Mouse (Mus musculus): ENCODE measurements at regions not wholly inside any gene's neighbourhood (a gene's known extent, or its start where the extent isn't known, plus 50 kb on each side); places are given as distances from the start of the nearest gene placed in this dataset.

DNA sequence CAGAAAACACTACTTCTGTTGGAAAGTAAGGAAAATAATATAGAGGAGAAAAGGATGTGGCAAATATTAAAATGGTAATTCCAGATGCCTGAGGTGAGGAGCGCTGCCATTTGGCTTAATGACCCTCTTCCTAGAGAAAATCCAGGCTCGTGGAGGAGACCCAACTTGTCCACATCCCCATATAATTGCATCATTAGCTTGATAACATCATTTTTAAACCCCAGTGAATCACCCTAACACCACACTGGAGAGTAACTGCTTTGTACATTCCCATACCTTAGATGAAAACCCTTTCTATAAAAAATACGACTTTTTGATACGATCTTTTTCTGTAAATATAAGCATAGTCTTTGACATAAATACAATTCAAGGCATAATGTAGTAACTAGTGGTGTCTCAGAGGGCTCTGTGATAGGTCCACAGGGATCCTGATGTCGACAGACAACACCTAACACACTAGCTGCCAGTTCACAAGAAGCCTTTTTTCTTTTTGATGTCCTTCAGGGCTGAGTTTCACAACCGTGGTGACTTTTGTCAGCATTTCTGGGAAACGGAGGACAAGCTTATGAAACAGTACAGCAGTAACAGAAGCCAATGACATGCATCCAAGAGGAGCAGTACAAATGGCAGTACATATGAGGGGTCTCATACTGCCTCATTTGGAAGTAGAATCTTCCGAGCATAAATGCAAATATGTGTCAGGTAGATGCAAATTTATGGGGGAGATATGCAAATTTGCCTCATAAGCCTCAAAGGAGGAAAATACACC, 174.8 kb upstream of the Rreb1 start:
- peak in 1 of 2 experiments; percentile 55 for DNase-seq (ENCODE audit: low spot score in 2 of 2)

DNA sequence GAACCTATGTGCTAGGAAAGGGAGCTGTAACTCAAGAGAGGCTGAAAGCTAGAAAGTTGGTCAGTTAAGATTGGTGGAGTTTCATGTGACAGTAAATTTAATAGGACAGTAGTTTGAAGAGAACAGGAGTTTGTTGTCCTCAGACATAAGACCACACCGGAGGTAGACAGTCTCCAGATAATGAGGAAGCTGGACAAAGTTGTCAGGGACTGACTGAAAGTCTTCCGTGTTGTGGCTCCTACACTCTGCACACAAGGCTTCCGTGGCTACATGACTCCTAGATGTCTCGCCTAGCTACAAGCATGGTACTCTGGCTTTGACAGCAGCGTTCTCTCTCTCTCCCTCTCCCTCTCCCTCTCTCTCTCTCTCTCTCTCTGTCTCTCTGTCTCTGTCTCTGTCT, 171.9 kb upstream of the Rreb1 start:
- DNase-seq (ENCODE audit: low spot score in 2 of 2) = no peak

DNA sequence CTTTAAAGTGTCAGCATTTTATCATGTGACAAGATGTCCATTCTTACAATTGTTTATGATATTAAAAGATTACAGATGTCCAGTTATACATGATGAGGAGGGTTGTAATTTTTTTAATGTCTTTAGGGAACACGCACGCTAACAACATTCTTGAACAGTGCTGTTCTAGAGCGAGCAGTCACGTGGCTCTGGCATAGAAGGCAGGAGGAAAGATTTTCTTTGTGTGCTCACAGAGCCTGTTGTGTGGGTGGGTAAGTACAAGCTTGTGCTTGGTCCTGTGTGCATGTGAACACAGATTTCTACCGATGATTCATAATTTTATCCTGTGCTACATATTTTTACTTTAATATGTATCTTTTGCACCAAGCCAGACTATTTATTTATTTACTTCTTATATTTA, 169.1 kb upstream of the Rreb1 start:
- DNase-seq (ENCODE audit: low spot score in 2 of 2) = no peak

DNA sequence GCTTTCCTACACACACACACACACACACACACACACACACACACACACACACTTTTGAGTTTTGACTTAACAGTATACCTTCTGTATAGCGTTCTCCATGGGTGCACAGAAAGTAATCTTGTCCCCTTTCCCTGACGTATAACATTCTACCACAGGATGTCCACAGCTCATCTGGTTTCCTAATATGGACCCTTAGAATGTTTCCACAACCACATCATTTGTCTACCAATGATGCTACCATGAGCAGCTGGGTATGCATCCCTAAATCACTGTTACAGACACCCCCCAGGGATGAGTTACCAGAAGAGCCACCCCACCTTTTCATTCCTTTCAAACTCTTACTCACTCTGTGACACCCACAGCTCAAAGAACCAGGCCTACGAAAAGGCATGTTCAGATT, 166.8 kb upstream of the Rreb1 start:
- DNase-seq (ENCODE audit: low spot score in 2 of 2) = no peak

DNA sequence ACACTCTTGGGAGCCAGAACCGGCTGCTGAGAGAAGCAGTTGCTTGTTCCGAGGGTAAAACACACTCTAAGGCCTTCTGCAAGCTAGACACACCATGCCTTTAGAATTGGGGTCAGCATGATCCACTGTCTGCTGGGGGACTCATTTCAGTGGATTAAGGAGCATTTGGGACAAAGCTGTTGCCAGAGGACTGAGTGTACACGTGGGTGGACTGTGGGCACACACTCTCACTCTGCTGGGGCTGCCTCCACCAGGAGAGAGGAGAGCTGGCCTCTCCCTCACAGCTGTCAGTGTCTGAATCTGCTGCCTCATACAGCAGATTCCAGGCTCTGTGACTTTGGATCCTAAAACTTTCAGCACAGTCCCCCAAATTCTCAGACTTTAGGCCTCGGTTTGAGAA, 161.2 kb upstream of the Rreb1 start:
- DNase-seq (ENCODE audit: low spot score in 2 of 2) = no peak

DNA sequence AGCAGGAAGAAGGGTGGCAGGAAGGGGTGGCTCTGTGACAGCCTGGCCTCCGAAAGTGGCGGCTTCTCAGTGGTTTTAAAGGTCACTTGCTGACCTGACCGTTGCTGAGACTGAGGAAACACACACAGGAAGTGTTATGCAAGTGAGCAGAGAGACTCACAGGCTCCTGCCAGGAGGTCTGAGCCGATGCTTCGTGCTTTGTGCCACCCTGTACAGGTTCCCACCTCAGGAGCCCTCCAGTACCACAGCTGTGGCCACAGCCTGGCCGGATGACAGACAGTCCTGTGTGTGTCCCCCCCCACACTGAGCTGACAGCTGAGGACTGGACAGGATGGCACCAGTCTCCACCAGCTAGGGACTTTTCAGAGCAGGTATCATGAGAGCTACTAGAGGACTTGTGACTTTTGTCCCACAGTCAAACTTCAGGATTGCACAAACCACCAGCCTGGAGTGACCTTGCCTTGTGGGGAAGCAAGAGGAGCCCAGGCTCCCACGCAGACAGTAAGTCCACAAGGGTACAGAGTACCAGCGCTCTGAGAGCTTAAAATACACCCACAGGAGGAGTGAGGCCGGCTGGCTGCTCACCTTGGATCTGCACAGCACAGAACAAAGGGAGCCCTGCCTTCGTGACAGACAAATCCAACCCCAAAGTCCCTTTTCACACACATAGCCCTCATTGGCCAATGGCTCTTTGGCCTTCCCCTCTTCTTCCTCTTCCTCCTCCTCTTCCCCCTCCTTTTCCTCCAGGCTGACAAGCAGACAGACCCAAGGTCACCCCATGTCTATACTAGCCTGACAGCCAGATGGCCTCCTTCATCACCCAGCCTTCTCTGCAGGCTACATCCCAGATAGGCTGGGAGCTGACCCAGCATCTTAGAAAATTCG, 158.1 kb upstream of the Rreb1 start:
- peak; percentile 41 to 44 for DNase-seq (ENCODE audit: low spot score in 2 of 2)

DNA sequence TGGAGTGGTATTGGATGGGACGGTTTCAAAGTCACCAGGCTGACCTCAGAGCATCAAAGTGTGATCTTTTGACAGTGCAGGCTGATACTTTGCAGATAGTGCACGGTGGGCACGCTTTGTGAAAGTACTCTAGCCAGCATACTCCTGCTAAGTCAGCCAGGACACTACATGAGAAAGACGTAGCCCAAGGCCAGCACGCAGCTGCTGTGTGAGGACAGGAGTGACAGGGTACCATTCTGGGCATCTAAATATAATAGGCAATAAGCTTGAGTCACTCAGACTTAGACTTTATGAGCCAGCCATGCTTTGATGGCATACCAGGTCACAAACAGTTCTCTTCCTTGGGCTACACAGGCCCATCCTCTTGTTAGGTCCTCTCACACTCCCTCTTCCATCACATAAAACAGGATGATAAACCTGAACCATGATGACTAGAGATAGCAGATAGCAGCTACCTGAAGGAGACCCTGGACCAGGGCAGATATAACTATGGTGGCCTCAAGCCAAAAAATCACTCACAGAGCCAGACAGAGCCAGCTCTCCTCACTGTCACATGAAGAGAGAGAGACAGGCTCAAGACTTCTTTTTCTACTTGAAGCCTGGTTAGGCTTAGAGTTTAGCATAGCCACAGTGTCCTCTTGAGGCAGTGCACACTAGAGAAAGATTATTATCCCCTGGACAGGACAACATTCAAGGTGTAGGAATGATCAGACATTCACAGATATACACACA, 156.7 kb upstream of the Rreb1 start:
- DNase-seq (ENCODE audit: low spot score in 2 of 2) = no peak

DNA sequence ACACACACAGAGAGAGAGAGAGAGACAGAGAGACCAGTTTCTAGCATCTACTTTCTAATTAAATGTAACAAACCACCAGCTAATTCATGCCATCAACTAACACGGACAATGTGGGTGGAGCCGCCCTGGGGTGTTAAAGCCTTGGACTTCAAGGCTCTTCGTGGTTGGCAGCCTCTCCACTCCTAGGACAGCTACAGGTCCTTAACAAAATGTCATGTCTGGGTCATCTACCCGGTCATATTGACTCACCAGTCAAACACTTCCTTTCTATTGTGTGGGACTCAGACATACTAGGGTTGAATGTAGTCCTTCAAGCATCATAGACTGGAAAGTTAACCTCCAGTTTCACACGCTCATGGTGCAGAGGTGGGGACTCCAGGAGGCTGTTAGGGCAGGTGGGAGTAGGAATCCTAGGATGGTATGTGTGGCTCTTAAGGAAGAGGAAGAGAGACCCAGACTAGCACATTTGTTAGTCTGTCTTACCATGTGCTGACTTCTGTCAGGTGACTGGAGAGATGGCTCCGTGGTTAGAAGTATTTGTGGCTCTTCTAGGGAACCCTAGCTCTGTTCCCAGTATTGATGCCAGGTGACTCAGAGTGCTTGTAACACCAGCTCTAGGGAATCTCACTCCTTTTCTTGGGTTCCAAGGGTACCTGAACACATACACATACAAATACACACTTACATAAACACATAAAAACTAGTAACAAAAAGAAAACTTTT, 155.7 kb upstream of the Rreb1 start:
- peak in 1 of 2 experiments; percentile 27 for DNase-seq (ENCODE audit: low spot score in 2 of 2)

DNA sequence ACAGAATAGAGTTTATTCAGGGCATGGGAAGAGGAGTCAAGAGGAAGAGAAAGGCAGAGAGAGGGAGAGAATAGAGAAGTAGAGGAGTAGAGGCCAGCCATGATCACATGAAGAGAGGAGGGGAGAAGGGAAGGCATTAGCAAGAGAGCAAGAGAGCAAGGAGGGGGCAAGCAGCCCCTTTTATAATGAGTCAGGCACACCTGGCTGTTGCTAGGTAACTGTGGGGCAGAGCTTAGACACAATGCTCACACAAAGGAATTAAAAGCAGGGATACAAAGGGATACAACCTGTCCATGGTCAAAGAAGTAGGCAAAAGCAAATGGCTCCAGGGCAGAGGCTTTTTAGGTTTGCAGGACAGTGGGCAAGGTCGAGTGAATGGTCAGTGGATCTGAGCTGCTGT, 153.5 kb upstream of the Rreb1 start:
- no peak for DNase-seq (ENCODE audit: low spot score in 2 of 2)

DNA sequence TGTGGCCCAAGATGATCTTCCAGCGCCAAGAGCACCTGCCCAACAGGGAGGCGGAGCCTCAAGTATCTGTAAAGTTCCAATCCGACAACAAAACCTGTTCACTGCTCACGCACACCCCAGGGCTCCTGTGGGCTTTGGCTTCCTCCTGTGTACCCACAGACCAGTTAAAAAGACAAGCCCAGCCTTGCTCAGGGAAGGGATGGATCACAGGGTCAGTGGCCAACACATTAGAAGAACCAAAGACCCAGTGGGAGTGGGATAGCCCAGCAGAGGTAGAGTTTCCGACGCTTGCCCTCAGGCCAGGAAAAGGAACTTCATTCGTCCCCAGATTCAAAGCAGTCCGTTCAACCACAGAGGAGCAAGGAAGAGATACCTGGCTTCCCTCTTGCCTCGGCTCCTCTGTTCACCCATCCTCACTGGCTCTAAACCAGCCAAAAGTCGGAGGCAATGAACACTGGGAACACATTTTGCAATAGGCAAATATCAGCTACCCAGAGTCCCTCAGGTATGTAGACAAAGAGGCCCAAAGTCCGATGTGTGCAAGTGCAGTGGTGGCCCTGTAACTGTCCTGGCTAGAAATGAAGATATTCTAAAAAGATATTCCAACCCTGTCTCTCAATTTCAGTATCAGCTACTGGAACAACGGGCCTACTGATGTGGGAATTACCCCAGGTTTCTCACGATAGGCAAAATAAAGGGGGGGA, 152.5 kb upstream of the Rreb1 start:
- no peak for DNase-seq (ENCODE audit: low spot score in 2 of 2)

DNA sequence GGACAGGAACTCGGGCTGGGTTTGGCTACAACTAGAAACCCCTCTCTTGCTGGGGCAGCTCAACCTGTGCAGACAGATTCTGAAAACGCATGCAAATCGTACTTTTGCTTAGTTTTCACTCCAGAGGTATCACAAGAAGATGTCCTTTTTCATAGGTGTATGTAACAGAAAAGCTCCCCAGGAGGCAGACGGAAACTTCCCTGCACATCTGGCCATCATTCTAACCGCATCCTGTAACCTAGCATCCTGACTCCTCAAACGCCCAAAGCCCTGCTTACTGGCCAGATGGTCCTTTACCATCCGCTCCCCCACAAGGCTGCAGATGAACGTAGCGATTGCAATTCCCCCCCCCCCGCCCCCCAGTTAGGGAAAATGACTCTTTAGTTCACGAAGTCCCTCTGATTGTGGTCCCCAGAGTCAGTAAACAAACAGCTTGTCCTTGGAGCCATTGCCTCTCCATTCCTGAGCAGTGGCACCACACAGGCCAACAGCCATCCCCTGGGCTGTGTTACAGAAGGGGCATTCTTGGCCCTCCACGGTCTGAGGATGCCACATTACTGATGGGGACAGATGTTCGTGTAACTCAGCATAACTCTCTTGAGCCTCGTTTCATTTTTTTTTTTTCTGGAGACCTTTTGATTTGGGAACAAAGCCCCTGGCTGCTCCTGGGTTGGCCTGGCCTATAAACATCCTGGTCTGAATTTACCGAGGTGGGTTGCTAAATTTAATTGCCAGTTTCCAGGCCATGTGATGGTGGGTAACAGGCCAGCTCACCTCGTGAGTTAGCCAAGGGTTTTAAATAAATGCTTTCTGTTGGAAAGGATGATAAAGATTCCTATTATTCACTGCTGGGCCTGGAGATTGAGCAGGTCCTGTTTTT, 149.6 kb upstream of the Rreb1 start:
- no peak for DNase-seq (ENCODE audit: low spot score in 2 of 2)

DNA sequence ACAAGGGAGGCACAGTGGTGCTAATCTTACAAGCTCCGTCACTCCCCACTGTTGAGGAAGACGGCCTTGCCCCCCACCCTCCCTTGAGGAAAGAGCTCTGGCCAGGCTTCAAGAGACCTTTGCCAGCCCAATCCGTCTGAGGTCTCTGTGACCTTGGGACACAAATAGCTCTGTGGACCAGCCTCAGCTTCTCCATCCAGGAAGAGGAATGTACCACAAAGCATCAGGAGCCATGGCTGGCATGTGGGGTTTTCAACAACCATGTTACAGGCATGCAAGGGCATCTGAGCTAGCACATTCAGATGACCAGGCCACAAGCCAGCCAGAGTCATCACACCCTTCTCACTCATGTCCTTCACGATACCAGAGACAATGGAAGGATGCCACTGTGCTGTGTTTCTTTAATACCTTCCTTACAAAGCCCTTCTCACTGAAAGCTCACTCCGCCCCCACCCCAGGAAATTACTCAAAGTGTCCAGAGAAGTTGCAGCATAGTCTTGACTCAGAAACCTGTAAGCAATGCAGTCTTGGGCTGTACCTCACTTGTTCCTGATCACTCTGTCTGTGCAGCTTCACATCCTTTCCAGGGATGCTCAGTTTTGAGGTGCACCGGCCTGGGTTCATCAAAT, 148.8 kb upstream of the Rreb1 start:
- DNase-seq (ENCODE audit: low spot score in 2 of 2) = no peak

DNA sequence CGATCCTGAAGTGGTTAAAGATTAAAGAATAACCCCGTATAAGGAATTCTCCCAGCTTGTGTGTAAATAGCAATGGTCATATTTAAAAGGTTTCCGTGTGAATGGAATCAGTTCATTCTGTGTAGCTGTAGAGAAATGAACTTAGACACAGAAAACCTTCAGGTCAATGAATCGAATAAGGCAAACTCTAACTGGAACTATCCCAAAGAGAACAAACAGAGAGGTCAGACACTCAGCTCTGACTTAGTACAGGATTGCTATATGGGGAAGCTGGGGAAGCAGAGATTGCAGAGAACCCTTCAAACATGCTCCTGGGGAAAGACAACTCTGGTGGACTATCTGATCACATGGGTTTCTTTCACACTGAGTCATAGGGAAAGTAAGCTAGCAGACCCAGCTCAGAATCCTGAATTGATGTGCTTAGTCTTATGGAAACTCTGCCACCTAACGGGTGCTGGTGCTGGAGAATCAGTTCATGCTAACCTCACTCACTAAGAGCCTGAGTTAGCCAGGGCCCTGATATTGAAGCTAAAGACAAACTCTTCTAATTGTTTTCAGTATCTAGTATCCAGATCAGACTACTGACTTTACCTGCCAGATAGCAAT, 145.3 kb upstream of the Rreb1 start:
- no peak for DNase-seq (ENCODE audit: low spot score in 2 of 2)

DNA sequence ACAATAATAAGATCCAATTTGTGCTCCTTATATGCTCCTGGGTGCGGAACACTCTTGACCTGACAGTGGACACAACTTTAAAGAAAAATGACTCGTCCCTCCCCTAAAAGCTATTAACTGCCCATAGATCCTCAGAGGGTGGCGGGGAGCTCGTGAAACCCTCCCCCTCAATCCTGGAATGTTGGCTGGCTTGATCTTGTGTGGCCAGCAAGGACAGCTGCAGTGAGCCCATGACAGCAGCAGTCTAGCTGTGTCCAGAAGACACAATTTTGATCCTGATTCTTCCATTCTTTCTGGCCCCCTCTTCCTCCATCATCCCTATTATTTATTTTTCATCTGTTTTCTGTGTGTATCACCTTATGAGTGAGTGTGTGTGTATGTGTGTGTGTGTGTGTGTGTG, 141.8 kb upstream of the Rreb1 start:
- no peak for DNase-seq (ENCODE audit: low spot score in 2 of 2)

DNA sequence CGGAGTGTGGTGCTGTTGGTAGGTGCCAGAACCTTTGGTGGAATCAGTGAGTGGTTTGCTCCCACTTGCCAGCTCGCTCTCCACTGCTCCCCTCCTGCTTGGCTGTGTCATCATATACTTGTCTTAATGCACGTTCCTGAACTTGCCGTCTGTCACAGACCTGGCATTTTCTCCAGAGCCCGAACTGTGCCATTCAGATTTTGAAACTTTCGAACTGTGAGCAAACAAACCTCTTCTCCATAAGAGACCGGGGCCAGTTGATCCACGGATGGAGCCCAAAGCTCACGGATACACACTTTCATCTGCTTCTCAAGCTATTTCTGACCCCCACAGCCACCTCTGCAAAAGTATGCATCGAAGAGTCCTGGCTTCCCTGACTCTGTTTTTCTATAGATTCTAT, 141.0 kb upstream of the Rreb1 start:
- DNase-seq (ENCODE audit: low spot score in 2 of 2) = no peak

DNA sequence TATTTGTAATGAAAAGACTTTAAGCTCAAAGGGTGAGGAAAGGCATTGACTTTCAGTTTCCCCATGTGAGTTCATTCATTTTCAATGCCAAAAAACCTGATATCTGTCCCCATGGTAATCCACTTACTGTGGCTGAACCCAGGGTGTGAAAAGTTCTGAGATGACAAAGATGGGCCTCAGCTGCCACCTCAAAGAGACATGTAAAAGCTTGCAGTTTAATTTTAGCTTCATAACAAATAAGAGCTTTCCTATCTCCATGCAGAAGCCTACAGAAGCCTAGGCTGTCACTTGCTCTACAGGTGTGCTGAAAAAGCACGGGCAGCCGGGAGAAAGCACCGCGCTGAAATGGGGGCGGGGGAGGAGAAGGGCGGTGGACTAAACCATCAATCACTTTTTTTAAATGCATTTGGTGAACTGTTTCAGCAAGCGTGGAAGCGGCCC, 140.1 kb upstream of the Rreb1 start:
- no peak for DNase-seq (ENCODE audit: low spot score in 2 of 2)

DNA sequence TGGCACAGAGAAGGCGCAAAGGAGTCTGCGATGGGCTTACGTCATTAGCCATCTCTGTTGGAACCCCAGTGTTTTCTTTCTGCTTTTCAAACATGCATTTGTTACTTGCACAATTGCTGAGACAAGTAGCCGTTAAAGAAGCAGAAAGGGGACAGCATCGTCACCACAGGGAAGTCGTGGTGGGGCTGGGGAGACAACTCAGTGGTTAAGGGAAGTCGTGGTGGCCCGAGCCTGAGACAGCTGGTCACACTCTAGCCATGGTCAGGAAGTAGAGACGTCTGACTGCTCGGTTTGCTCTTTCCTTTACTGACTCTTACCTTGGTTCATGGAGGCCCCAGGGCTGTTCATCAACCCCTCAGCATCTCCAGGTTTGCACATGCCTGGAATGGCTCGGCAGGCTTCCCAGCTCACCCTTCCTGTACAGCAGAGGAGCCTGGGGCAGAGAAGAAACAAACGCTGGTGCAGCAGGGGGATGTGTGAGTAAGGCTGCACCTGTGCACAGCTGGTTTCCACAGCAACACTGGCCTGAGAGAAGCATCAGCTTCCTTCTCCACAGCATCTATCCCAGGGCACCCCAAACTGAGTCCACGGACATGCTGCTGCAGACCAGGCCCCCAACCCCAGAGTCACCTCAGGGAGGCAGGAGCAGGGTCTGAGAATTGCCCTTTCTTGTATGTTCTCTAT, 135.6 kb upstream of the Rreb1 start:
- DNase-seq (ENCODE audit: low spot score in 2 of 2) = no peak

DNA sequence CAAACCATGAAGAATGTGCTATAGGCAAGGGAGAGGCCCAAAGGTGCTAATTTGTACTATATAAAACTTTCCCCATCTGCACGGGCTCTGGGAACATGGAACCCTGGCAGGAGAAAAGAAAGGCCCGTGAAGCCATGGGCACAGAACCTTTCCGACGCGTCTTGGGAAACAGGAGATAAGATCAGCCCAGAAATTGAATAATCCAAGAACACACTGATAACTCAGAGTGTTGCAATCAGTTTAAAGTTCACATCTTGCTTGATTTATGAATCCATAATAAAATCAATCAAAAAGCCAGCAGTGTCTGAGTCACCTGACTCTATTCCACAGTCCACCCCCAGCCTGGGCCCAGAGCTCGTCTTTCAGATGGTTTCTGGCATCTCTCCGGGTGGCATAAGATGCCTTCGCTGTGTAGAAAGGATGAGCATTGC, 133.4 kb upstream of the Rreb1 start:
- DNase-seq (ENCODE audit: low spot score in 2 of 2) = no peak

All from adrenal gland, adult 18-20 months (tissue).